Mouse (Mus musculus) myocyte (in vitro differentiated cells): ENCODE measurements around the gene Auts2. TPM values are rescaled to one million over a fixed set of nuclear protein-coding genes. Genes with fewer than 3 reads are reported as not detected.

ENCODE experiments used
- H3K27me3 ChIP-seq: one replicate; pipeline ENCODE4 v1.6.1; 2011; ENCODE audit not compliant: control insufficient read depth, insufficient read depth, insufficient read length
- H3K36me3 ChIP-seq: one replicate; pipeline ENCODE4 v1.6.1; 2011; ENCODE audit not compliant: control insufficient read depth, insufficient read depth
- H3K4me2 ChIP-seq: one replicate; pipeline ENCODE4 v1.6.1; 2011; ENCODE audit warnings: low read depth, control low read depth
- H3K4me3 ChIP-seq: one replicate; pipeline ENCODE4 v1.5.1; 2011; ENCODE audit warnings: mild to moderate bottlenecking, control low read depth, moderate library complexity
- H3K79me2 ChIP-seq: one replicate; pipeline ENCODE4 v1.6.1; 2011; ENCODE audit not compliant: control insufficient read depth, insufficient read depth
- H3ac ChIP-seq: one replicate; pipeline ENCODE4 v1.6.1; 2011; ENCODE audit not compliant: control insufficient read depth, insufficient read length
- CEBPB ChIP-seq: IDR thresholded peaks from 2 replicates; pipeline ENCODE4 v1.6.1; 2011; ENCODE audit warnings: mild to moderate bottlenecking, moderate library complexity; ENCODE audit not compliant: poor library complexity, insufficient read depth, severe bottlenecking
- E2F4 ChIP-seq: IDR thresholded peaks from one replicate; pipeline ENCODE4 v1.6.1; 2011; ENCODE audit warnings: mild to moderate bottlenecking, control low read depth, moderate library complexity; ENCODE audit not compliant: insufficient read depth
- MAX ChIP-seq: IDR thresholded peaks from one replicate; pipeline ENCODE4 v1.6.1; 2011; ENCODE audit warnings: low read depth, mild to moderate bottlenecking, control low read depth
- MYOD1 ChIP-seq, 3 experiments: IDR thresholded peaks; one replicate each; pipeline ENCODE4 v1.6.1; 2011; ENCODE audit warnings: control low read depth in 2 of 3, low read depth in 2 of 3, mild to moderate bottlenecking in 2 of 3, moderate library complexity in 1 of 3; ENCODE audit not compliant: insufficient read length in 2 of 3, control insufficient read depth in 1 of 3
- MYOG ChIP-seq, 3 experiments: IDR thresholded peaks; one replicate each; pipeline ENCODE4 v1.6.1; 2011; ENCODE audit warnings: control low read depth in 2 of 3, low read depth in 2 of 3, mild to moderate bottlenecking in 2 of 3; ENCODE audit not compliant: insufficient read length in 2 of 3, control insufficient read depth in 1 of 3, insufficient read depth in 1 of 3
- POLR2A ChIP-seq: IDR thresholded peaks from one replicate; pipeline ENCODE4 v1.6.1; 2011; ENCODE audit warnings: low read depth, mild to moderate bottlenecking, control low read depth, moderate library complexity; ENCODE audit not compliant: insufficient read length
- POLR2AphosphoS2 ChIP-seq: IDR thresholded peaks from one replicate; pipeline ENCODE4 v1.6.1; 2011; ENCODE audit warnings: low read depth, control low read depth; ENCODE audit not compliant: insufficient read length
- REST ChIP-seq: IDR thresholded peaks from one replicate; pipeline ENCODE4 v1.6.1; 2011; ENCODE audit warnings: mild to moderate bottlenecking, control low read depth, moderate library complexity; ENCODE audit not compliant: insufficient read depth, insufficient read length
- SRF ChIP-seq: IDR thresholded peaks from one replicate; pipeline ENCODE4 v1.6.1; 2011; ENCODE audit warnings: low read depth; ENCODE audit not compliant: control insufficient read depth, insufficient read length
- TCF12 ChIP-seq: IDR thresholded peaks from one replicate; pipeline ENCODE4 v1.6.1; 2011; ENCODE audit warnings: mild to moderate bottlenecking, control low read depth; ENCODE audit not compliant: poor library complexity, insufficient read depth, severe bottlenecking
- TCF3 ChIP-seq: IDR thresholded peaks from one replicate; pipeline ENCODE4 v1.6.1; 2011; ENCODE audit warnings: low read depth, control low read depth; ENCODE audit not compliant: insufficient read length
- USF1 ChIP-seq: IDR thresholded peaks from one replicate; pipeline ENCODE4 v1.6.1; 2011; ENCODE audit warnings: low read depth, mild to moderate bottlenecking, control low read depth, moderate library complexity
- polyA plus RNA-seq: library from polyadenylated mRNA; unstranded; fragments of >200 nt; fragmentation: generic; extraction: Trizol; gene quantifications from one replicate; pipeline ENCODE4 v1.2.1, GENCODE M21; 2012; ENCODE audit warnings: missing spikeins

The Auts2 gene
- polyA plus RNA-seq, 1 experiment: 8.0 TPM

GRCm38 (mm10) chr5:132545761-132546160, 2.6 kb upstream of the Auts2 start:
- no peak overlapping the region for H3K4me3 ChIP-seq
- TF ChIP-seq SRF: no peak
- no peak for TF ChIP-seq TCF3
- no peak for TF ChIP-seq TCF12
- TF ChIP-seq CEBPB: no peak
- TF ChIP-seq REST: no peak
- TF ChIP-seq MYOD1 (IDR thresholded peaks at IDR 0.05; ENCODE audit: control insufficient read depth in 1 of 3, insufficient read length in 2 of 3, low read depth in 2 of 3): no peak
- TF ChIP-seq POLR2AphosphoS2: no peak
- TF ChIP-seq MAX: no peak
- no peak for TF ChIP-seq MYOG (IDR thresholded peaks at IDR 0.05; ENCODE audit: control insufficient read depth in 1 of 3, insufficient read depth in 1 of 3, insufficient read length in 2 of 3, low read depth in 2 of 3)
- no peak for TF ChIP-seq USF1
- TF ChIP-seq E2F4: no peak
- TF ChIP-seq POLR2A: no peak
- no peak overlapping the region for H3ac ChIP-seq
- no peaks in the 10 kb centered on the region for H3K27me3 ChIP-seq
- H3K79me2 ChIP-seq: no peaks in the 10 kb centered on the region
- H3K4me2 ChIP-seq: no peak overlapping the region
- no peaks in the 10 kb centered on the region for H3K36me3 ChIP-seq

- Histone ChIP-seq H3K36me3 (no peaks in the 10 kb centered on the region), H3K4me3 (no peak overlapping the region), H3K79me2 (no peaks in the 10 kb centered on the region), H3K27me3 (no peaks in the 10 kb centered on the region), H3ac (no peak overlapping the region), H3K4me2 (no peak overlapping the region)
- no peak for TF ChIP-seq TCF12
- no peak for TF ChIP-seq MAX
- no peak for TF ChIP-seq TCF3
- TF ChIP-seq SRF: no peak
- TF ChIP-seq REST: no peak
- no peak for TF ChIP-seq E2F4
- TF ChIP-seq POLR2A: no peak
- TF ChIP-seq POLR2AphosphoS2: no peak
- TF ChIP-seq CEBPB: no peak
- TF ChIP-seq MYOG (IDR thresholded peaks at IDR 0.05; ENCODE audit: control insufficient read depth in 1 of 3, insufficient read depth in 1 of 3, insufficient read length in 2 of 3, low read depth in 2 of 3): no peak
- no peak for TF ChIP-seq MYOD1 (IDR thresholded peaks at IDR 0.05; ENCODE audit: control insufficient read depth in 1 of 3, insufficient read length in 2 of 3, low read depth in 2 of 3)
- no peak for TF ChIP-seq USF1
Measured at GRCm38 (mm10) chr5:132544176-132544995, 1.2 kb upstream of the Auts2 start.

DNA sequence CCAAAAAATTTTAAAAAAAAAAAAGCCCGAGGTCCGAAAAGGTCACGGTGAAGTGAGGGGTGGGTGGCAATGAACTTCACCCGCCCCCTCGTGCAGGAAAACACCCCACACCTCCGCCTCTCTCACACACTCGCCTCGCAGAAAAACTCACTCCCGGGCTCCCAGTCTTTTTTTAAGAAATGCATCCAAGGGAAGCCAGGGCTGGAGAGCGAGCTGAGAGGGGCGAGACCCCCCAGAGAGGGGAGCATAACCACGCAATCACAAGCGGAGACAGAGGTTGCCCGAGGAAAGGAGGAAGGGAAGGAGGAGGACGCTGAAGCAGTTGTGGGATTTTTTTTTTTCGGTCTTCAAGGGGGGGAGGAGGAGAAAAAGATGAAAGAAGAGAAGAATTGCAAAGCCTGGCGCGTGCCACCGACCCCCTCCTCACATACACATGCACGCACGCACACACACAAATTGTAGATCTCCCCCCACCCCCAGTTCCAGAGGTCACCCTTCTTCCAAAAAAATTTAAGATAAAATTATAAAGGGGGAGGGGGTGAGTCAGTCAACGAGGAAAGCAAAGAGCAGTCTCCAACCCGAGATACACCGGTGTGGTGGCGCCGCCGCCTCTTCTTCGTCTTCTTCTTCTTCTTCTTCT, 643 bp downstream of the Auts2 start:
- Histone ChIP-seq H3K4me3 (no peak overlapping the region), H3K4me2 (no peak overlapping the region), H3ac (no peak overlapping the region), H3K36me3 (no peaks in the 10 kb centered on the region), H3K27me3 (no peaks in the 10 kb centered on the region), H3K79me2 (no peaks in the 10 kb centered on the region)
- TF ChIP-seq POLR2AphosphoS2: no peak
- no peak for TF ChIP-seq SRF
- no peak for TF ChIP-seq TCF3
- no peak for TF ChIP-seq USF1
- TF ChIP-seq TCF12: no peak
- TF ChIP-seq MAX: no peak

GRCm38 (mm10) chr5:132541951-132542350, 1.2 kb downstream of the Auts2 start:
- no peaks in the 10 kb centered on the region for H3K79me2 ChIP-seq
- H3K36me3 ChIP-seq: no peaks in the 10 kb centered on the region
- TF ChIP-seq MAX (no peak), POLR2A (no peak), SRF (no peak), CEBPB (no peak), USF1 (no peak), TCF12 (no peak), TCF3 (no peak), MYOD1 (IDR thresholded peaks at IDR 0.05; ENCODE audit: control insufficient read depth in 1 of 3, insufficient read length in 2 of 3, low read depth in 2 of 3) (no peak), REST (no peak), MYOG (IDR thresholded peaks at IDR 0.05; ENCODE audit: control insufficient read depth in 1 of 3, insufficient read depth in 1 of 3, insufficient read length in 2 of 3, low read depth in 2 of 3) (no peak), E2F4 (no peak), POLR2AphosphoS2 (no peak)
- H3ac ChIP-seq: no peak overlapping the region
- H3K4me3 ChIP-seq: no peak overlapping the region
- H3K4me2 ChIP-seq: no peak overlapping the region
- no peaks in the 10 kb centered on the region for H3K27me3 ChIP-seq
